Mouse (Mus musculus) v-Abl transformed pro-B cells (cell line): ENCODE results near the gene Hist1h2ah.

Source experiments
- in situ Hi-C, 2 experiments: fragments of 400-800 bp; cut with MboI; formaldehyde crosslinking; loops; one replicate each; pipeline ENCODE4 v1.15.1; 2025; ENCODE audit not compliant: unreplicated experiment in 2 of 2

Hist1h2ah gene

GRCm38 (mm10) chr13:21996101-21996839 is 39.1 kb downstream of the Hist1h2ah start:
- in situ Hi-C loops, result no loop called here

GRCm38 (mm10) chr13:21995331-21995914 is 39.9 kb downstream of the Hist1h2ah start:
- in situ Hi-C loops, result no loop called here

- in situ Hi-C loops, result no loop called here
Observed at GRCm38 (mm10) chr13:21994896-21995295, 40.5 kb downstream of the Hist1h2ah start.

GRCm38 (mm10) chr13:21993957-21994738 is 41.2 kb downstream of the Hist1h2ah start:
- in situ Hi-C loops, result no loop called here

GRCm38 (mm10) chr13:21992550-21992949 is 42.8 kb downstream of the Hist1h2ah start:
- in situ Hi-C loops, result no loop called here
